Mouse (Mus musculus) embryonic facial prominence, embryonic 14.5 days (tissue): ENCODE measurements at regions not wholly inside any gene's neighbourhood (a gene's known extent, or its start where the extent isn't known, plus 50 kb on each side); places are given as distances from the start of the nearest gene placed in this dataset.
"Not testable (repeated sequence)": the region's sequence is repeated elsewhere in the genome, so short reads cannot be mapped to it uniquely, and the experiment has no call there.

Source experiments
- ATAC-seq: fragments of 200-750 bp; cut with Nextera tagmentation; 2 replicates; pipeline ENCODE4 v1.8.0; 2017; ENCODE audit warnings: low read depth, moderate number of reproducible peaks, moderate TSS enrichment
- DNase-seq: peaks from one replicate; pipeline ENCODE4 v3.0.0-alpha.2; 2015; ENCODE audit warnings: low spot score
- H3K27ac ChIP-seq: fragments of 300-500 bp; sonication (generic); replicated peaks from 2 replicates; pipeline ENCODE4 v1.5.1; 2014; ENCODE audit warnings: low read depth, mild to moderate bottlenecking, low read length, moderate library complexity
- H3K27me3 ChIP-seq: fragments of 300-500 bp; sonication (generic); replicated peaks from 2 replicates; pipeline ENCODE4 v1.6.1; 2014; ENCODE audit warnings: low read length; ENCODE audit not compliant: control insufficient read depth, insufficient read depth
- H3K36me3 ChIP-seq: fragments of 300-500 bp; sonication (generic); 2 replicates; pipeline ENCODE4 v1.6.1; 2014; ENCODE audit warnings: low read length, mixed read lengths; ENCODE audit not compliant: control insufficient read depth, insufficient read depth
- H3K4me1 ChIP-seq: fragments of 300-500 bp; sonication (generic); 2 replicates; pipeline ENCODE4 v1.6.1; 2014; ENCODE audit warnings: antibody characterized with exemption, low read length; ENCODE audit not compliant: control insufficient read depth, insufficient read depth
- H3K4me2 ChIP-seq: fragments of 300-500 bp; sonication (generic); 2 replicates; pipeline ENCODE4 v1.6.1; 2014; ENCODE audit warnings: low read depth, mild to moderate bottlenecking, low read length, moderate library complexity, mixed read lengths
- H3K4me3 ChIP-seq: fragments of 300-500 bp; sonication (generic); 2 replicates; pipeline ENCODE4 v1.5.1; 2014; ENCODE audit warnings: low read depth, mild to moderate bottlenecking, low read length
- H3K9ac ChIP-seq: fragments of 300-500 bp; sonication (generic); 2 replicates; pipeline ENCODE4 v1.6.1; 2014; ENCODE audit warnings: low read depth, mild to moderate bottlenecking, low read length, moderate library complexity, mixed read lengths
- H3K9me3 ChIP-seq: fragments of 300-500 bp; sonication (generic); 2 replicates; pipeline ENCODE4 v1.6.1; 2016; ENCODE audit warnings: low read length; ENCODE audit not compliant: control insufficient read depth
- WGBS: fragments of 180-500 bp; shearing (Covaris S2); extraction: QIAGEN DNeasy Blood & Tissue Kit; methylation state at CpG from one replicate; pipeline ENCODE4 v1.1.7; 2014; 5-methylcytosine and 5-hydroxymethylcytosine counted together

DNA sequence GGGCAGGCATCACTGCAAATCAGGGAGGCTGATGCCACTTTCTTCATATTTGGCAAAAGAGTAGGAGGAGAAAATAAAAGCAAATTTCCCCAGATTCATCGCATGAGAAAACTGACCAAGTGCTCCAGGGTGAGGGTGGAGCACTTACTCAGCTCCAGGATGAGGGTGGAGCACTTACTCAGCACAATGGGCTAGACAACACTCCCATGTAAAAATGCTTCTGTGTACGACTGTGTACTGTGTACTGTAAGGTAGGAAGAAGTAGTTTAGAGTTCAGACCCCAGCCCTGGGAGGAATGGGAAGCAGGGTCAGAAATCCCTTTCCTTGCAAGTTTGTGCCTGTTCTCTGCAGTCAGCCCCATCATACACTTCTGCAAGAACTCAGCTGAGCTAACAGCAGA is 245.3 kb upstream of the Ell2 start:
- Histone ChIP-seq H3K36me3 (no peaks in the 10 kb centered on the region), H3K27me3 (no peaks in the 10 kb centered on the region), H3K9me3 (no peaks in the 10 kb centered on the region), H3K4me3 (no peak overlapping the region), H3K4me1 (no peaks in the 10 kb centered on the region), H3K9ac (no peak overlapping the region), H3K4me2 (no peak overlapping the region), H3K27ac (no peak overlapping the region)
- ATAC-seq, result no peak
- 59% methylated on average over 2 of the region's 2 CpGs for WGBS
- peak; percentile 3 for DNase-seq

DNA sequence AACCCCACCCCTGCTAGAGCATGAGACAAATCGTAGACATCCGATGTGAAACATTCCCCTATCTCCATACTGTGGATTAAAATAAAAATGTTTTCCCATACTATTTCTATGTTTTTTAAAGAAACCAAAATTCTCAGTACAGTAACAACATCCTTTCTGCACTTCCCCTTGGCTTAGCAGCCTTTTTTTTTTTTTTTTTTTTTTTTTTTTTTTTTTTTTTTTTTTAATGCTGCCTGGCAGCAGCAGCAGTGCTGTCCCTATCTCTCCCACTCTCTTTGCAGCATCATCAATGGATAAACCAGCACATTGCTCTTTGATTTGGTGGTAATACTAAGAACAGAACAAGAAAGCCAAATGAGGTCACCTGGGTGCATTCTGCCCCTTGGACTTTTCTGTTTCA is 239.3 kb upstream of the Ell2 start:
- Histone ChIP-seq H3K9me3 (no peaks in the 10 kb centered on the region), H3K27me3 (no peaks in the 10 kb centered on the region), H3K27ac (no peak overlapping the region), H3K4me2 (no peak overlapping the region), H3K9ac (no peak overlapping the region), H3K4me1 (no peaks in the 10 kb centered on the region), H3K36me3 (no peaks in the 10 kb centered on the region), H3K4me3 (no peak overlapping the region)
- ATAC-seq (no peak), DNase-seq (no peak)
- WGBS, result 89% methylated on average over 2 of the region's 2 CpGs

DNA sequence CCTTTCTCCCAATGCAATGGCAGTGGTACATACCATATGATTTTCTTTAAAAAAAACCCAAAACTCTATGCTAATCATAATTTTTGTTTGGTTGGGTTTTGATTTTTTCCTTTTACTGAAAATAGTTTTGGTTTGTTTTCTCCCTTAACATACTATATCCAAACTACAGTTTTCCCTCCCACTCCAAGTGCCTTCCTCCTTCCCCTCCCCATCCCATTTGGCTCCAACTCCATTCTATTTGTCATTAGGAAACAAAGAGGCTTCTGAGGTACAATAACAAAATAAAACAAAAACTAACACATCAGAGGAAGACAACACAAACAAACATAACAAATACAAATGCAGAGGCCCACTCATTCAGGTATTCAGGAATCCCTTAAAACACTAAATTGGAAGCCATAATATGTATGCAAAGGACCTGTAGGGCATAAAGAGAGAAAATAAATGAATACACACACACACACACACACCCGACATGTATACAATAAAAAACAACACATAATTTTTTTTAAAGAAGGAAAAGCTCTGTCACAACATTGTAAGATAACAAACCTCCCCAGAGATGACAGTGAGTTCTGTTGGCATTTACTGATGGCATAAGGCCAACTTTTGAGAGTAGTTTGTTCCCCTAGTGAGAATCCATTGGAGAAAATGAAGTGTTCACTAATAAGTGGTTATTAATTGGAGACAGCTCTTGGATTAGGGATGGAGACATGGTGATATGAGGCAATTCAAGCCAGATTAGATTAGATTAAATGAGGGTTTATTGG is 230.5 kb upstream of the Ell2 start:
- no peak overlapping the region for H3K4me2 ChIP-seq
- H3K9ac ChIP-seq, result no peak overlapping the region
- H3K9me3 ChIP-seq, result no peaks in the 10 kb centered on the region
- ATAC-seq (no peak), DNase-seq (no peak)
- WGBS, result 97% methylated on average over 1 of the region's 1 CpGs
- no peak overlapping the region for H3K27ac ChIP-seq
- H3K27me3 ChIP-seq, result no peaks in the 10 kb centered on the region
- no peak overlapping the region for H3K4me3 ChIP-seq
- H3K36me3 ChIP-seq, result no peaks in the 10 kb centered on the region
- H3K4me1 ChIP-seq, result no peaks in the 10 kb centered on the region

GRCm38 (mm10) chr13:75483157-75483915 is 223.2 kb upstream of the Ell2 start:
- ATAC-seq, H3K36me3 ChIP-seq, H3K4me2 ChIP-seq, H3K27me3 ChIP-seq, H3K4me1 ChIP-seq, H3K9me3 ChIP-seq, DNase-seq, H3K27ac ChIP-seq, H3K4me3 ChIP-seq, H3K9ac ChIP-seq: not testable (repeated sequence)
- 82% methylated on average over 7 of the region's 7 CpGs for WGBS

GRCm38 (mm10) chr13:75484252-75484651 is 222.3 kb upstream of the Ell2 start:
- not testable (repeated sequence) for H3K27me3 ChIP-seq, ATAC-seq, H3K27ac ChIP-seq, DNase-seq, H3K9ac ChIP-seq, H3K4me1 ChIP-seq, H3K9me3 ChIP-seq, H3K4me2 ChIP-seq, H3K36me3 ChIP-seq, H3K4me3 ChIP-seq
- WGBS, result 79% methylated on average over 2 of the region's 2 CpGs

- H3K4me2 ChIP-seq, result no peak overlapping the region
- H3K9me3 ChIP-seq, result no peaks in the 10 kb centered on the region
- 66% methylated on average over 3 of the region's 3 CpGs for WGBS
- no peak overlapping the region for H3K4me3 ChIP-seq
- H3K9ac ChIP-seq, result no peak overlapping the region
- DNase-seq, result no peak
- no peaks in the 10 kb centered on the region for H3K4me1 ChIP-seq
- no peaks in the 10 kb centered on the region for H3K36me3 ChIP-seq
- no peak overlapping the region for H3K27ac ChIP-seq
- no peak for ATAC-seq
- no peaks in the 10 kb centered on the region for H3K27me3 ChIP-seq
Measured at GRCm38 (mm10) chr13:75501530-75501929, 205.0 kb upstream of the Ell2 start.

DNA sequence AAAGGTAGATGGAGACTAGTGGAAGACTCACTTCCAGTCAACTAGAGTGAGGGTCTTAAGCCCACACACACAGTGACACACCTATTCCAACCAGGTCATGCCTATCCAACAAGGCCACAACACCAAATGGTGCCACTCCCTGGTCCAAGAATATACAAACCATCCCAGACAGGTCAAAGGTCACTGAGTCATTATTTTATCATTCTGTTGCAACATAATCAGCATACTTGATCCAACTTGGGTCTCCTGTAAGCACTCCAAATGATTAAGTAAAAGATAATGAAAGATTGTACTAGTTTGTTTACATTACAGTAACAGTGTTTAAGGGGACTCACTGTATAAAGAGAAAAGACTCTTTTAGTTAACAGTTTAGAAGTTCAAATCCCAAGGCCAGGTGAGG is 203.2 kb upstream of the Ell2 start:
- ATAC-seq, result no peak
- no peak overlapping the region for H3K9ac ChIP-seq
- H3K27ac ChIP-seq, result no peak overlapping the region
- H3K9me3 ChIP-seq, result no peaks in the 10 kb centered on the region
- no peak overlapping the region for H3K4me2 ChIP-seq
- H3K36me3 ChIP-seq, result no peaks in the 10 kb centered on the region
- H3K27me3 ChIP-seq, result no peaks in the 10 kb centered on the region
- DNase-seq, result no peak
- no peak overlapping the region for H3K4me3 ChIP-seq
- H3K4me1 ChIP-seq, result no peaks in the 10 kb centered on the region

GRCm38 (mm10) chr13:75514315-75515020 is 192.1 kb upstream of the Ell2 start:
- Histone ChIP-seq H3K27ac (no peak overlapping the region), H3K4me1 (no peaks in the 10 kb centered on the region), H3K9me3 (no peaks in the 10 kb centered on the region), H3K27me3 (no peaks in the 10 kb centered on the region), H3K36me3 (no peaks in the 10 kb centered on the region), H3K9ac (no peak overlapping the region), H3K4me2 (no peak overlapping the region), H3K4me3 (no peak overlapping the region)
- ATAC-seq (no peak), DNase-seq (no peak)
- WGBS, result 63% methylated on average over 1 of the region's 1 CpGs
